Mouse (Mus musculus) neural tube, embryonic 14.5 days (tissue): ENCODE data around the gene Ssxb2. TPM values are rescaled to one million over a fixed set of nuclear protein-coding genes. Genes with fewer than 3 reads are reported as not detected.
"Not testable (repeated sequence)": the region's sequence is repeated elsewhere in the genome, so short reads cannot be mapped to it uniquely, and the experiment has no call there.

ENCODE experiments used
- ATAC-seq: fragments of 200-750 bp; cut with Nextera tagmentation; 2 replicates; pipeline ENCODE4 v1.8.0; 2017; ENCODE audit warnings: low read depth, mild to moderate bottlenecking, moderate TSS enrichment, moderate library complexity
- H3K27ac ChIP-seq: fragments of 300-500 bp; sonication (generic); 2 replicates; pipeline ENCODE4 v1.5.1; 2014; ENCODE audit warnings: low read depth, mild to moderate bottlenecking, control low read depth, low read length, moderate library complexity, mixed read lengths
- H3K27me3 ChIP-seq: fragments of 300-500 bp; sonication (generic); 2 replicates; pipeline ENCODE4 v1.6.1; 2014; ENCODE audit warnings: low read length; ENCODE audit not compliant: control insufficient read depth, insufficient read depth
- H3K36me3 ChIP-seq: fragments of 300-500 bp; sonication (generic); 2 replicates; pipeline ENCODE4 v1.6.1; 2014; ENCODE audit warnings: low read length, mixed read lengths; ENCODE audit not compliant: control insufficient read depth, insufficient read depth
- H3K4me1 ChIP-seq: fragments of 300-500 bp; sonication (generic); 2 replicates; pipeline ENCODE4 v1.6.1; 2014; ENCODE audit warnings: low read length; ENCODE audit not compliant: control insufficient read depth, insufficient read depth
- H3K4me2 ChIP-seq: fragments of 300-500 bp; sonication (generic); 2 replicates; pipeline ENCODE4 v1.6.1; 2014; ENCODE audit warnings: mild to moderate bottlenecking, low read depth, low read length, control low read depth
- H3K4me3 ChIP-seq: fragments of 300-500 bp; sonication (generic); 2 replicates; pipeline ENCODE4 v1.5.1; 2014; ENCODE audit warnings: low read depth, low read length, control low read depth, mixed read lengths
- H3K9ac ChIP-seq: fragments of 300-500 bp; sonication (generic); replicated peaks from 2 replicates; pipeline ENCODE4 v1.6.1; 2014; ENCODE audit warnings: low read depth, mild to moderate bottlenecking, control low read depth, low read length, mixed read lengths
- H3K9me3 ChIP-seq: fragments of 300-500 bp; sonication (generic); 2 replicates; pipeline ENCODE4 v1.6.1; 2016; ENCODE audit warnings: low read length; ENCODE audit not compliant: control insufficient read depth
- WGBS: fragments of 180-500 bp; shearing (Covaris S2); extraction: QIAGEN DNeasy Blood & Tissue Kit; methylation state at CpG from one replicate; pipeline ENCODE4 v1.1.7; 2014; 5-methylcytosine and 5-hydroxymethylcytosine counted together
- polyA plus RNA-seq: library from polyadenylated mRNA; unstranded; fragments of >200 nt; fragmentation: Nextera tagmentation; extraction: Ambion mirVana; gene quantifications from 2 replicates; pipeline ENCODE4 v1.2.1, GENCODE M21; 2014

Ssxb2 gene
- not detected in 2 replicates for polyA plus RNA-seq

GRCm38 (mm10) chrX:8461626-8462025 is at the start of gene Ssxb2:
TSS of gene Ssxb2 (minus strand) at chrX:8461726.
- not testable (repeated sequence) for H3K36me3 ChIP-seq, H3K27me3 ChIP-seq, H3K4me3 ChIP-seq, H3K9me3 ChIP-seq, H3K4me1 ChIP-seq, ATAC-seq, H3K27ac ChIP-seq, H3K9ac ChIP-seq, H3K4me2 ChIP-seq
- WGBS = 74% methylated on average over 2 of the region's 2 CpGs

GRCm38 (mm10) chrX:8413005-8413404 is 48.5 kb downstream of the Ssxb2 start, which contains the start of gene Ssxb1:
TSS of gene Ssxb1 (plus strand) at chrX:8413305.
- ATAC-seq, H3K9ac ChIP-seq, H3K9me3 ChIP-seq, H3K4me1 ChIP-seq, H3K27me3 ChIP-seq, H3K4me3 ChIP-seq, H3K36me3 ChIP-seq, H3K27ac ChIP-seq, H3K4me2 ChIP-seq: not testable (repeated sequence)
- WGBS = 50% methylated on average over 1 of the region's 1 CpGs

Other genes starting within 250 kb of the Ssxb2 start
- gene Ftsj1, start 209.3 kb downstream of the Ssxb2 start, polyA plus RNA-seq = 50.6 and 52.7 TPM in 2 replicates
- 24.3 and 40.7 TPM in 2 replicates for gene Slc38a5, start 190.6 kb downstream of the Ssxb2 start, polyA plus RNA-seq
- not detected in 2 replicates for gene Ssxb10, start 134.3 kb downstream of the Ssxb2 start, polyA plus RNA-seq
- gene Ssxb9, start 94.7 kb downstream of the Ssxb2 start, polyA plus RNA-seq = not detected in 2 replicates
- gene Ssxb1, start 48.4 kb downstream of the Ssxb2 start, polyA plus RNA-seq = not detected in 2 replicates
- not detected in 2 replicates for gene Gm14459, start 63.2 kb upstream of the Ssxb2 start, polyA plus RNA-seq
- not detected in 2 replicates for gene Ssxb6, start 86.5 kb upstream of the Ssxb2 start, polyA plus RNA-seq
- not detected in 2 replicates for gene Ssxb3, start 130.1 kb upstream of the Ssxb2 start, polyA plus RNA-seq
- gene Ssxb8, start 229.1 kb upstream of the Ssxb2 start, polyA plus RNA-seq = not detected in 2 replicates